Mouse (Mus musculus) CH12F3 (cell line): Measurements from ENCODE around the gene Mta2.
"Not testable (repeated sequence)": the region's sequence is repeated elsewhere in the genome, so short reads cannot be mapped to it uniquely, and the experiment has no call there.

Source experiments
- in situ Hi-C: fragments of 300-500 bp; cut with MboI; formaldehyde crosslinking; loops from 2 replicates; pipeline ENCODE4 v1.14.3; 2020; ENCODE audit warnings: low sequenced_read_pairs

The Mta2 gene

DNA sequence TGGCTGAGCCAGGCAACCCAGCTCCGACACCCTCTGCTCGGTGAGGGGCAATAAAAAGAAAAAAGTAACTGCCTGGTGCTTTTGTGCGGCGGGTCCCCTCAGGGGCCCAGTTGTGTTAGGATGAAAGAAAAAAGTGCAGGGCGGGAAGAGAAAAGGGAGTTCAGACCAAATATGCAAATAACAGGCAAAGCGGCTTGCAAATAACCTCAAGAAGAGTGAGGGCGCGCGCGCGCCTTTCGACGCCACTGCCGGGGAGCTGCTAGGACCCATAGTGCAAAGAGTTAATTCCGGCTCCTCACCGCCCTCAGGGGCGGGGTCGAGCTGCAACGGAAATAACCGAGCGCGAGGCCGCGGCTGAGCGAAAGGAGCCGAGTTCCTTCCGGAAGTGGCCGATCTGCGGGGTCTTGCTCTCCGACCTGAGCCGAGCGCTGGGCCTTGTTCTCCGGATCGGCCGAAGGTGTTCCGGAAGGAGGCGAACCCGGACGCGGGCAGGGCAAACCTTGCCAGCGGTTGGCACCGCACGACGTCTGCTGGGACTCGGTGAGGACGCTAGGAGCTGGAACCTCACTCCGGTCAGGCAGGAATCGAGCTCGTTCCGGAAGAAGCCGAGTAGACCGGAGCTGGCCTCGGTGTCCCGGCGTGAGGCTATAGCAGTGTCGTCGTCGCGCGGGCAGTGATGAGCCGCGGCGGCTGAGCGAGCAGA, at the start of gene Mta2:
Mta2 (plus strand) TSS at position 361 of the 703 bp plus-strand sequence.
- in situ Hi-C loops = no loop called here

DNA sequence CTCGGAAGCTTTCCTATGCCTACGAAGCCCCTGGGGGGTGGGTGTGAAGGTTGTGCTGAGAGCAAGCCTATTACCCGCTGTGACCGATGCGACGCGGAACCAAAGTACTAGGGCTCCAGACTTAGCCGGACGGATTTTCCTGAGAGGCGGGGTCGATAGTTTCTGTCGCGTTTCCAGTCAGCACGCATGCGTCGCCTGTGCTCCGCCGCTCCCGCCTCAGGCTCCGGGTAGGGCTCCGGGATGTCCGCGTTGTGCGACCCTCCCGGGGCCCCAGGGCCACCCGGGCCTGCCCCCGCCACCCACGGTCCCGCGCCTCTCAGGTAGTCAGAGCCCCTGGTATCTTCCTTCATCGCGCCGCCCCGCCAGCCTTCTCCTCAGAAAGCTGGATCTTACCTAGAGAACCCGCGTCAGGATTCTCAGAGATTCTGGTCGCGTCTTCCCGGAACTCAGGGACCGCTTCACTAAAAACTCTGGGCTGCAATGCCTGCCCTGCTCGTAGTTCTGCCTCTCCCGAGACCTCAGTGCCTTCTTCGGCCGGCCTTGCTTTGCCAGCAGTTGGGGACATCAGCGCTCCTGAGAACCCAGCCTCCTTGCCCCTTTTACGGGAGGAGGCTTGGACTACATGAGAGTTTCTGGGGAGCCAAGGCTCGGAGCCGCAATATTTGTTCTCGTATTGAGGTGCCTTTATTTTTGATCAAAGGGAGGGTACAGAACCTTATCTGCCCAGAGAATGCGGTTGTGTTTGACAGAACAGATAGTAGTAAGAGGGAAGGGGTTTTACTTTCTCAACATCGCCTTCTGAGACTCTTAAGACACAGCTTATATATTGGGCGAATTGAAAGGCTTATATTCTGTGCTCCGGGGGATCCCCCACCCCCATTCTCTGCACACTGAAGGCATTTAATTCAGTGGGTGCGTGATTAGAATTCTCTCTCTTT, 48.6 kb upstream of the Mta2 start, which contains the start of gene Ints5:
Ints5 (plus strand) TSS at position 177 of the 938 bp plus-strand sequence.
- in situ Hi-C loops = no loop called here

DNA sequence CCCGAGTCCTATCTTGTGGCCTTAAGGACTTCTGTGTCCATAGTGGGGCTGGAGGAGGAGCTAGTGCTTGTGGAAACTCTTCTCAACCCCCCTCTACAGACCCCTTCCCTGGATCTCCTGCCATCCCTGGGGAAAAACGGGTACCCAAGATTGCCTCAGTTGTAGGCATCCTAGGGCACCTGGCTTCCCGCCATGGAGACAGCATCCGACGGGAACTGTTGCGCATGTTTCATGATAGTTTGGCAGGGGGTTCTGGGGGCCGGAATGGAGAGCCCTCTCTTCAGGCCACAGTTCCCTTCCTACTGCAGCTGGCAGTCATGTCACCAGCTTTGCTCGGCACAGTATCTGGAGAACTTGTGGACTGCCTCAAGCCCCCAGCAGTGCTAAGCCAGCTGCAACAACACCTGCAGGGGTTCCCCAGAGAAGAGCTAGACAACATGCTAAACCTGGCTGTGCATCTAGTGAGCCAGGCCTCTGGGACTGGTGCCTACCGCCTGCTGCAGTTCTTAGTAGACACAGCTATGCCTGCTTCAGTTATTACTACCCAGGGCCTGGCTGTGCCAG, 46.2 kb upstream of the Mta2 start:
- in situ Hi-C loops = no loop called here

DNA sequence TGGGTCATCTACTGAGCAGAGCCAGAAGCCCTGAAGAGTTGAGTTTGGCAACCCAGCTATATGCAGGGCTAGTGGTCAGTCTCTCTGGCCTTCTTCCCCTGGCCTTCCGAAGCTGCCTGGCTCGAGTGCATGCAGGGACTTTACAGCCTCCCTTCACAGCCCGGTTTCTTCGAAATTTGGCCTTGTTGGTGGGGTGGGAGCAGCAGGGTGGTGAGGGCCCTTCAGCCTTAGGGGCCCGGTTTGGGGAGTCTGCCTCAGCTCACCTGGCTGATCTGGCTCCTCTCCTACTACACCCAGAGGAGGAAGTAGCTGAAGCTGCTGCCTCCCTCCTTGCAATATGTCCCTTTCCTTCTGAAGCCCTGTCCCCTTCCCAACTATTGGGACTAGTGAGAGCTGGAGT, 45.4 kb upstream of the Mta2 start:
- in situ Hi-C loops = not testable (repeated sequence)

DNA sequence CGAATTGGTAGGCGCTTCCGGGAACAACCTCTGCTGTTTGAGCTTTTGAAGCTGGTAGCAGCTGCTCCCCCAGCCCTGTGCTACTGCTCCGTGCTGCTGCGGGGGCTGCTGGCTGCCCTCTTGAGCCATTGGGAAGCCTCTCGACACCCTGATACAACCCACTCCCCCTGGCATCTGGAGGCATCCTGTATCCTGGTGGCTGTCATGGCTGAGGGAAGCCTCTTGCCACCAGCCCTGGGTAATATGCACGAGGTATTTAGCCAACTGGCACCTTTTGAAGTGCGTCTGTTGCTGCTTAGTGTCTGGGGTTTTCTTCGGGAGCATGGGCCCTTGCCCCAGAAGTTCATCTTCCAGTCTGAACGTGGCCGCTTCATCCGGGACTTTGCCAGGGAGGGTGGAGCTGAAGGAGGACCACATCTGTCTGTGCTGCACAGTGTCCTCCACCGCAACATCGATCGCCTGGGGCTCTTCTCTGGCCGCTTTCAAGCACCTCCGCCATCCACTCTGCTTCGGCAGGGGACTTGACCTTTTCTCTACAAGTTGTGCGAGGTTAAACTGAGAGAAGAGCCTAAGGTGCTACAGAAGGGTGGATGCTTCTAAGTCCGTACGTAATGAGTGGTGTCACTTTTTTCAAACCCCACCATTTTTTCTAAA, 44.3 kb upstream of the Mta2 start:
- in situ Hi-C loops = not testable (repeated sequence)

DNA sequence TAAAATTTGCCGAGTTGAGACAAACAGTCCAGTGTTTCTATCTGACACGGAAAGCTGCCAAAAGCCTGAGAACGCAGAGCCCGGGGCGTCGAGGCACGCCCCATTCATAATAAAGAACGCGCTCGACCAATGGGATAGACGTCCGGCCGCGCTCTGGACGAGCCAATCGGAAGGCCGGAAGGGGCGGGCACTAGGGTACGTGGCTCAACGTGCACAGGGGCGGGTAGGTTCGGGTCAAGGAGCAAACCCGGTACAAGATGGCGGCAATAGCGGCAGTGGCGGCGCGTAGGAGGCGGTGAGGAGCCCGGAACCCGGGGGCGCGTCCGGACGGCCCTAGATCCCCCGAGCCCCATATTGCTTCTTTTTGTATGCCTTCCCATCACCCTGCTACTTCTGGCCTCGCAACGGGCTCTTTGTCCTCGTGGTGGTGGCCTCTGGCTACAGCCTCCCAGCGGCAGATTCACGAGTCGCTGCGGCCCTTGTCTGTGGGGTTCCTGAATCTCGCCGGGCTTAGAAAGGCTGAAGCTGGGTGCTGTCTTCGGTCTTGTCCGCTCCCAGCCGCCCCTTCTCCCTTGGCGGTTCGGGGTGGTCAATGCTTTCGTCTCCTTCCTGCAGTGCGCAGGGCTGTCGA, 43.7 kb upstream of the Mta2 start, which contains the start of gene Ganab:
Ganab (plus strand) TSS at position 207 of the 631 bp plus-strand sequence.
- in situ Hi-C loops = no loop called here

DNA sequence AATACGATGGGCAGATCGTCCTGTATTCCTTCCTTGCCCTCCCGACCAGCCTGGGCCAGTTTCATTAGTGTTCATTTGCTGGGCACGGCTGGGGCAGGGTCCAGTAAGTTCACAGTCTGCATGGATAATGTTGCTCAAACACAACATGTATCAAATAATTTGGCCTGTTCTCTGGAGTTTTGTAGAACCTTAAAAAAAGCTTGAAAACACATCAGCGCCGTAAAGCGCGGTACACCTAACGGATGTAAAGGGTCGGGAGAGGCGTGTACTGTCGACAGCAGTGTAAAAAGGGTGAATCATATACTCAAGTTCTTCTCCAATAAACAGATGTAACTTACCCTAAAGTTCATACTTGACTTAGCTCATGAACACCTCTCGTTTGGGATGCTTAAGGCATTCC, 43.1 kb upstream of the Mta2 start:
- in situ Hi-C loops = no loop called here

DNA sequence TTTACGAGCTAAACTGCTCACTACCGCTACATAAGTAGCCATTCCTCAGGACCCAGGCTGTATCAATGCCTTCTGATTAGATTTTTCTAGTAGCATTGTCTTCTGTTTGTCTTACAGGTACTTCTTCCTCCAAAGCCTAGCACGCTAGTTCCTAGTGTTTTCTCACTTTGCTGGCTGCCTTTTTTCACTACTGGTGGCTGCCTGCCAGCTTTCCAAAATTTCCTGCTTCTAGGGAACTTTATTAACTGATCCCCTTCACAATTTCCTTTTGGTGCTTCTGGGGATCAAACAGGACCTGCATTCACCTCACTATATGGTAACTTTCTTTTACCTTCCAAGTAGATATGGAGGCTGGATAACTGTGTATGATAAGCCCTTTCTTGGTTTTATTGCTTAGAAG, 42.6 kb upstream of the Mta2 start:
- in situ Hi-C loops = no loop called here

DNA sequence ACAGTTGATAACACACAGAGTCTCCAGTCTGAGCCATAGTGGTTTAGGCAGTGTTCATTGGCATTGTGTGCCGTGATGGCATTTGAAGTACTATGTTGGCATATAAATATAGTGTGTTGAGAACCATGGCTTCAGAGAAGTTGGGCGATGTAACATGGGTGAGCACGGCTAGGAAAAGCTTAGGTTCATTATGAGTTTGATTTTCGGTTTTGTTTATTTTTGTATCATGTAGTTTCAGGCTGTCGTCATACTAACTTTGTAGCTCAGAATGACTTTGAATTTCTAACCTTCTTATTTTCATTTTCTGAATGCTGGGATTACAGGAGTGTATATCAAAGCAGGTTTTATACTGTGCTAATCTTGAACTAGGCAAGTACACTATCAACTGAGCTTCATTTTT, 38.3 kb upstream of the Mta2 start:
- in situ Hi-C loops = no loop called here

DNA sequence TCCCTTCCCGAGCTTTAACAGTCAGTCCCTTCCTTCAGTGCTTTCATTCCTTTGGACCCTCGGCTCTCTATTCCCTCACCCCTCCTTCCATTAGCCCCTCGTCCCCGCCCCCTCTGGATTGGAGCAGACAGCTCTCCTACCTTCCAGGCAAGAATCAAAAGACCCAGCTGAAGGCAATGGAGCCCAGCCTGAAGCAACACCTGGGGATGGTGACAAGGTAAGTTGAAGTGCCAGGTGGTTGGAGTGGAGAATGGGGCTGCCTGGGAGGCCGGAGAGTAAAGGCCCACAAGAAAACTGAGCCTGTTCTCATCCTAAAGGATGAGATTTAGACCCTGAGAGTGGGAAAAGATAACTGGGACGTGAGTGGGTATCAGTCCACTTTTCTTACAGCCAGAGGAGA, 33.1 kb upstream of the Mta2 start:
- in situ Hi-C loops = no loop called here

DNA sequence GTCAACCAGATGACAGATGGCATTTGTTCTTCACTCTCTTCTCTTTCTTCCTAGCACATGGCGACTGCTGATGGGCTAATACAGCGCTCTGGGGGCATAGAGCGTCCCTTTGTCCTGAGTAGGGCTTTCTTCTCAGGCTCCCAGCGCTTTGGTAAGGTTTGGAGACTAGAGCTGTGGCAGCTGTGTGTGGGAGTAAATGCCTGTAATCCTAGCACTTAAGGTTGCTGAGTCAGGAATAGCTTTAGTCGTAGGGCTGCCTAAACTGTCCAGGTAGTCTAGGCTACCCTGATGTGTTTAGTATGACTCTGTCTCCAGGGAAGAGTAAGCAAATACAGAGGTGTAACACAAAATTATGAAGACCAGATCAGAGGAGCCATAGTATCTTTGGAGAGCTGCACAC, 29.9 kb upstream of the Mta2 start:
- in situ Hi-C loops = no loop called here

DNA sequence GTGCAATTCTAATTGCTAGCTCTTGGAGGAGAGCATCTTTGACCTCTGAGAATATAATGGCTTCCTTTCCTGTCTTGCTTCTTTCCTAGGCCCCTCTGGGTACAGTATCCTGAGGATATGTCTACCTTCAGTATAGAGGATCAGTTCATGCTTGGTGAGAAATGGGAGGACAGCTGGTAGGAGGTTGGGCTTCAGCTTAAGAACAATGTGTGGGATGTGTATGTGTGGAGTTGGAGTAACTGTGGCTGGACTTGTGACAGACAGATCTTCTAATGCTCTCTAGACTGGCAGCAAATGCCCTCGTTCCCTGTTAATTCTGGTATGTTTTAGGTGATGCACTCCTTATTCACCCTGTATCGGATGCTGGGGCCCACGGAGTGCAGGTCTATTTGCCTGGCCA, 27.5 kb upstream of the Mta2 start:
- in situ Hi-C loops = no loop called here

DNA sequence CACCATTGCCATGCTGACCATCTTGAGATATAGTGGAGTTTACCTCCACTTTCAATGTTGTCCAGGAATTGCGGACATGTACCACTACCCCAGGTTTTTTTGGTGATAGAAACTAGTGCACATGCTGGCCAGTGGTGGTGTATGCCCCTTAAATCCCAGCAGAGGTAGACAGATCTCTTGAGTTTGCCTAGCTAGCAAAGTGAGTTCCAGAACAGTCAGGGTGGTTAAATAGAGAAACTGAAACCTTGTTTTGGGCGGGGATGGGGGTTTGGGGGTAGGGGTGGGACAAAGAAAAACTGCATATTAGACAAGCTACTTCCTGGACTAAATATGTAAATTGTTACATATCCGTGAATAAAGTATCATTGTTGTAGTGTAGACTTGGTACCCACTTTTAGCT, 22.7 kb upstream of the Mta2 start:
- in situ Hi-C loops = no loop called here

DNA sequence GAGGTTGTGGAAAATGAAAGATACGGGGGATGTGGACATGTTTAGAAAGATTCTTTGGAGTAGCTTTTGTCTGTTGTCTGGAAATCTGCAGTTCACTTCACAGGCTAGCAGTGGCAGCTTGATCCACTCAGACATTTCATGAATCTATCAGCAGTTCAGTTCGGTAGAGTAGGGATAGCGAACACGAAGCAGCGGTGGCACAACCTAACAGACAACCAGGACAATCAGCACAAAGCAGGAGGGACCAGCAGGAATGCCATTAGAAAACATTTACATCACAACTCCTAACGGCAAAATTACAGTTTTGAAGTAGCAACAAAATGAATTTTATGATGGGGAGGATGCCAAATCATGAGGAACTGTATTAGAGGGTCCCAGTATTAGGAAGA, 22.0 kb upstream of the Mta2 start:
- in situ Hi-C loops = no loop called here

DNA sequence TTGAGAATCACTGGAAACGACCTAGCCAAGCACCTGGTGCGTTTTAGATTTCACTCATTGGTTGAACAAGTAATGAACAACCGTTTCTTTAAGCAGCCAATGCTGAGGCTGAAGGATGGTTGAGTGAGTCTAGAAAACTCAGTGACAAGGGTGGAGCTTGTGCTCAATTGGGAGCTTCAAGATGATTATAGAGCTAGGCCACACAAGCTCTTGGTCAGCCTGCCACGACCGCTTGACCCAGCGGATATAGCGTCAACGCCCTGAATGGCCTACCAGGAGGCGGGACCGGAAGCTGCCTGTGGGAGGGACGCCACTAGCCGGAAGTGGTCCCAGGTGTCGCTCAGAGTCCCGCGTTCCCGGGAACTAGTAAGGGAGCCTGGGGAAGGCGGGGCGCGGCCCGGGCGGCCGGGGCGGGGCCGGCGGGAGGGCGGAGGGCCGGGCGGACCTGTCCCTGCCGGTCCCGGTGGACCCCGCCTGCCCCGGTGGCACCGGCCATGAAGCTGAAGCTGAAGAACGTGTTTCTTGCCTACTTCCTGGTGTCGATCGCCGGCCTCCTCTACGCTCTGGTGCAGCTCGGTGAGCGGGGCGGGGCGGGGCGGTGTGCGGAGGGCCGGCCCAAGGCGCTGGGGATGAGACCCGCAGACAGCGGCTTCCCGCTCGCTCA, 21.5 kb upstream of the Mta2 start, which contains the start of gene B3gat3:
B3gat3 (plus strand) TSS at position 302 of the 664 bp plus-strand sequence.
- in situ Hi-C loops = no loop called here

DNA sequence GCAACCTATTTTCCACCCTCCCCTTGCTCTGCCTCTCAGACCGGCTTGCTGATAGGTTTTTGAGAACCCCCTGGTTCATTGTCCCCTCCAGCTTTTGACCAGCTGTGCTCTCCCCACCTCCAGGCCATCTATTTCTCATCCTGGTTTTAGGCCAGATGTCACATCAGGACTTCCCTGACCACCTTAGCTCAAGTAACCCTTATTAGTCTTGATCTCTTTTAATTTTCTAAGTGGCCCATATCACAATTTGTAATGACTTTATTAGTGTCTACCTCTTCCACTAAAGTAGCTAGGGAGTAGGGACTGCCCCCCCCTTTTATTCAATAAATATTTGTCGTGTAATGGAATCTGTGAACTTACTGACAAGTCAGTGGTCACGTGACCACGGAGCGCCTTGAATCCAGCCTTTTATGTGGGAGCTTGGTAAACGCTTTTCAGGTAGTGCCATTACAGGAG, 20.8 kb upstream of the Mta2 start:
- in situ Hi-C loops = no loop called here

DNA sequence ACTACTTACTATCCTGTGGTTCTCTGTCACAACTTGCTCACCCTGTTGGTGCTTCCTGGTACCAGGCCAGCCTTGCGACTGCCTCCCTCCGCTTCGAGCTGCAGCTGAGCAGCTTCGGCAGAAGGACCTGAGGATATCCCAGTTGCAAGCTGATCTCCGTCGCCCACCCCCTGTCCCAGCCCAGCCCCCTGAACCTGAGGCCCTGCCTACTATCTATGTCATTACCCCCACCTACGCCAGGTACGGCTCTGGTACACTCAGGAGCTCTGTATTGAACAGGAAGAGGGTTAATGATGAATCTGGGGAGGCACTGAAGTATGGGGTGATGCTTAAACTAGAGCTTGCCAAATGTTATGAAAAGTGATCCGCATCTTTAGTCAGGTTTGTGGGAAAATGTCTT, 19.9 kb upstream of the Mta2 start:
- in situ Hi-C loops = no loop called here

DNA sequence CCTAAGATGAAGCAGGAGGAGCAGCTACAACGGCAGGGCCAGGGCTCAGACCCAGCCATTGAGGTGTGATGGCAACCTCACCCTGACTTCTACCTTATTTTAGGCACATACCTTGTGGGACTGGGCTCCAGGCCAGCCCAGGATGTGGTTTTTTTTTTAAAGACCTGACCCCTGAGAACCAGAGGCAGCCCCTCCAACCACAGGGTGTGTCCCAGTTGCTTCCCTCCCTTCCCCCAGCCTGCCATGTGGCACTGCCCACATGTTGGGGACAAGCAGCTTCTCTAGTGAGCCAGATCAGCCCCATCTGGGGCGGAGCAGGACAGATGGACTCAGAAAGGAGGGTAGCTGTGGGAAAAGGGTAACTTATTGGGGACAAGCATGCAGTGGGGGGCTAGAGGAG, 14.9 kb upstream of the Mta2 start:
- in situ Hi-C loops = no loop called here

DNA sequence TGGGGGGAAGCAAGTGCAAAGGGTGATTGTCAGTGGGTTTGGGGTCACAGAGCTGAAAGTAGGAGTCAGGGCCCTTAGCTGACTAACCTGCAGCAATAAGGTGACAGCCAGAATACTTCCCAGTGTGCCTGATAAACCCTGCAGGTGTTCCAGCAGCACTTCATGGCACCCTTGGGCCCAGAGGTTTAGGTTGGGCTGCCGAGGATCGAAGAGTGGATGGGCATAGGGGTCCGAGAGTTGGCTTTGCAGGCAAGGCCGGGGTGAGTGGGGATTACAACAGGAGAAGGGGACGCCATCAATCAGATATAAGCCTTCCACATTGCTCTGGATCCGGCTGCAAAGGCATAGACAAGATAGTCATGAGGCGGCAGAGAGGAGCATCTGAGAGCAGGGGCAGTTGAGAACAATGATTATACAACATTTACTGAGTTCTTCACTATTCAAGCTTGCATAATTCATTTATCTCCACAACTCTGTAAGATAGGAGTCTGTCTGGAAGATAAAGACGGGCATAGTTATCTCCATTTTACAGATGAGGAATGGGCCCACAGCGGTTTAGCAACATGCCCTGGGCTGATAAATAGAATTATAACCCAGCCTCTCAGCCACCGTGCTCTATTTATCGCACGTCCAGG, 13.7 kb upstream of the Mta2 start:
- in situ Hi-C loops = no loop called here
